Mouse (Mus musculus) granulocyte monocyte progenitor cell, adult 5-6 weeks (primary cell): Measurements from ENCODE around the gene Kremen1. TPM values are rescaled to one million over a fixed set of nuclear protein-coding genes. Genes with fewer than 3 reads are reported as not detected.
A peak's percentile ranks its signal among the peaks of the same experiment; 100 is the strongest.

ENCODE experiments used
- ATAC-seq: replicated peaks from 2 replicates; pipeline ENCODE4 v1.8.0; 2016; ENCODE audit warnings: mild to moderate bottlenecking, moderate TSS enrichment, inconsistent platforms; ENCODE audit not compliant: poor library complexity, severe bottlenecking
- total RNA-seq, 2 experiments: library from RNA; stranded (forward) in 1 of 2; stranded (reverse) in 1 of 2; fragments of 200-712, 200-1000 nt in 1 of 2; fragments of >200 nt in 1 of 2; fragmentation: Nextera tagmentation in 1 of 2; gene quantifications; 2 replicates each; pipeline ENCODE4 v1.2.3; 2014 to 2017

The Kremen1 gene
- total RNA-seq, 2 experiments from 2014 or later, result 1.9 to 4.1 TPM

- no peak for ATAC-seq
Measured at GRCm38 (mm10) chr11:5271274-5272065, 10.1 kb upstream of the Kremen1 start.

DNA sequence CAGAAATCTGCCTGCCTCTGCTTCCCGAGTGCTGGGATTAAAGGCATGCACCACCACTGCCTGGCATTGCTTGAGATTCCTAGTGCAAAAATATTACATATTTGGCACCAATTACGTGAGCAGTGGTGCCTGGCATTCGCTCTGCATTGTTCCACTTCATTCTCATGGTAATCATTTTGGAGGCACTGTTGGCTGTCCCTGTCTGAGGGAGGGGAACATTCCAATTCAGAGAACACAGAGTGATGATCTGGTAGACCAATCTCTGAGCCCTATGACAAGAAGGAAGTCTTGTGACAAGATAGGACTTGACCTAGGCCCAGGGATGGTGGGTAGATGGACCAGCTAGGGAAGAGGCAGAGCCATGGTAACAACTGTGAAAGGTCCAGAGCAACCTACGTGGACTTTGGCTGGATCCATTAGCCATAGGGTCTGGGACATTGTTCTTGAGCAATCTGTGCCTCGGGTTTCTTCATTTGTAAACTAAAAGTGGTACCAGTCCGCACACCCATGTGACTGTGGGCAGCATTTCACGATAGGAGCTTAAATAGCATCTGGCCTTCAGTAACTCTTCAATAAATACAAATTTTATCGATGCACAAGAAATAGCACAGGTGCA is 8.6 kb upstream of the Kremen1 start:
- ATAC-seq, result no peak

DNA sequence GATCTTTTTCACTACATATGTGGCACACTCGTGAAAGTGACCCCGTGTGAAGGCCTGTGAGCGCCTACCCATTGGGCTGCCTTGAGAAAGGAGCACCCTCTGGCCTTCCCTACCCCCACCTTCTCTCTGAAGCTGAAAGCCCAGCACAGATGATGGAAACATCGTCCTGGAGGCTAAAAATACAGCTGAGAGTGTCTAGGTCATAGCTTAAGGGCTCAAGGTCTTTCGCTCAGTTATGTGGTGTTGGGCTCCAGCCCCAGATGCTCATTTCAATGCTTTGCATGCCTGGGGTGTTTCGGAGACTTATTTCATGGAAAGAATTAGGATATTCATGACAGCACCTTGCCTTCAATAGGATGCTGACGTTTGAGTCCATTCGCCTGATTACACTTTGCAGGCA is 4.4 kb upstream of the Kremen1 start:
- ATAC-seq, result no peak

DNA sequence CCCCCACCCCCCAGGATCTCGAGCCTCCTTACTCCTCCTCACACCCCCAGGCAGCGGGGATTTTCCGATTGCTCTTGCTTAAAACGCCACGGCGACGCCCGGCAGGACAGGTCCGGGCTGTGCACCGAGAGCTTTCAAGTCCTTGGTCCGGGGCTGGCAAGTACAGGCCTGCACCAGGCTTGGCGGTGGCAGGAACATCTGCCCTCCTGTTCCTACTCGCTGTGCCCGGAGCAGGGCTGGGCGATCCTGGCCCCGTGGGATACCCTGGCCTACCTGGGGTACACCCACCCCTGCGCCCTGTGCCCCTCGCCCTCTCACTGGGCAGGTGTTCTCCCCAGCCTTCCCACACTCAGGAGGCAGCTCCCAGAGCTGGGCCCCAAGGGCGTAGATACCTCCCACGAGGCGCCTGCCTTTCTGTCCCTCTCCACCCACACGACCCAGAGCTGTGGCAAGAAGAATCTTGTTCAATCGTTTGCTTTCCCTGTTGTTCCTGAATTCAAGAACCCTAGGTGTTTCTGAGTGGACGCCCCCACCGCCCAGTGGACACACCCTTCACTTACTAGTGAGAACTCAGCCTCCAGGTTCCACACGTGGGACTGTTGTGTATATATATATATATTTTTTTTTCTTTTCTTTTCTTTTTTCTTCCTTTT is 1.8 kb upstream of the Kremen1 start:
- ATAC-seq, result no peak

- peak; percentile 30 for ATAC-seq
Measured at GRCm38 (mm10) chr11:5260942-5261459, 357 bp downstream of the Kremen1 start.

DNA sequence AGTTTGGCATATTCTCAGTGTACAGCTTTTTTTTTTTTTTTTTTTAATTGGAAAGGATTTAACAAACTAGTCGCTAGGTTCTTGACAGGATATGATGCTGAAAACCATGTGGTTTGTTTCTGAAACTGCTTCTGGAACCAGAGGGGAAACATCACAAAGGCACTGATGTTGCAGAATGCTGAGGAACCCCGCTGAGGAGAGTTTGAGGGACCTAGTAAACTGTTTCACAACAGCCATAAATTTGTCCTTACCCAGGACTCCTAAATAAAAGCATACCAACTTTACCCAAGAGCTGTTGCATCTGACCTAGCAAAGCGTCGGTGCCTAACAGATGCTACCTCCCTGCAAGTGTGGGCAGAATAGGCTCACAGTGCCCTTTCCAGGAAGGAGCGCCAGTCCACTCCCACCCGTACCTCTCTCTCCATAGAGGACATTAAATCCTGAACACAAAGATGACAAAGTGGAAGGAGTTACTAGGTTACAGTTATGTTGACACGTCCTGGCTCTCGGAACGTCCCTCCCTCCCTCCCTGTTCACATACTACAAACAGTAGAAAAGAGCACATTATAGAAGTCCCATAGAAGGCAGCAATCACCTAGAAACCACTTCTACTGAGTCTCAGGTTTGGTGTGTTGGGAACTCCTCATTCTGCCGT is 1.3 kb downstream of the Kremen1 start:
- ATAC-seq, result peak; percentile 38

GRCm38 (mm10) chr11:5258036-5258435 is 3.3 kb downstream of the Kremen1 start:
- no peak for ATAC-seq

- ATAC-seq, result no peak
Measured at GRCm38 (mm10) chr11:5257151-5257862, 4.1 kb downstream of the Kremen1 start.

- ATAC-seq, result no peak
Measured at GRCm38 (mm10) chr11:5255509-5256014, 5.8 kb downstream of the Kremen1 start.

DNA sequence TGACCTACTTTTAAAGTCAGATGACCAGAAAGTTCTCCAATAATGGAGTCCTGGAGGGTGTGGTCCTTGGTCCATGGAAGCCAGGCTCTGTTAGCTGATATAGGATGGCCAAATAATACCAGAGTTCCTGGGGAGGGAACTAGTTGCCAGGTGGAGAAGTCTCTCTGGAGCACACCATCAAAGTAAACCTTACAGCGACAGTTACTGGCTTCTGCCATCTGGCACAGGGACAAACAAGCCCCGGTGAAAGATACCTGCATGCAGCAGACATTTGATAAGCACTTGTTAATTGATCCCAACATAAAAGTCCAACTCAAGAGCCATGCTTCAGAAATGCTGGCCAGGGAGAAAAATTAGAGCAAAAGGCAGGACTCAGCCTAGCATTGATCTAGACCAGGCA is 7.3 kb downstream of the Kremen1 start:
- ATAC-seq, result no peak

DNA sequence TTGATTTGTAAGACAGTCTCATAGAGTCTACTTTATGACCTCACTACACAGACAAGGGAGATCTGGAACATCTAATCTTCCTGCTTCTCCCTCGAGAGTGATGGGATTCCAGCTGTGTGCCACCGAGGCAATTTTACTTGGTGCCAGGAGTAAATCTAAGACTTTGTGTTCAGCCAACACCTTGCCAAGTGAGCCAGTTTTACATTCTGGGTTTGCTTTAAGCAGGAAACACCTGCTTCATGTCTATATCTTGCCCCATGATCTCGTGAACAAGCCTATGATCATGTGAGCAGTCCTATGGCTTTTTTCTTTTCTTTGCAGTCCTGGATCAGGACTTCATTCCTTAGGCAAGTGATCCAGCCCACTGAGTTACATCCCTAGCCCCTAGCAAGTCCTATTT is 7.8 kb downstream of the Kremen1 start:
- ATAC-seq, result no peak

- ATAC-seq, result no peak
Measured at GRCm38 (mm10) chr11:5252727-5253126, 8.6 kb downstream of the Kremen1 start.

DNA sequence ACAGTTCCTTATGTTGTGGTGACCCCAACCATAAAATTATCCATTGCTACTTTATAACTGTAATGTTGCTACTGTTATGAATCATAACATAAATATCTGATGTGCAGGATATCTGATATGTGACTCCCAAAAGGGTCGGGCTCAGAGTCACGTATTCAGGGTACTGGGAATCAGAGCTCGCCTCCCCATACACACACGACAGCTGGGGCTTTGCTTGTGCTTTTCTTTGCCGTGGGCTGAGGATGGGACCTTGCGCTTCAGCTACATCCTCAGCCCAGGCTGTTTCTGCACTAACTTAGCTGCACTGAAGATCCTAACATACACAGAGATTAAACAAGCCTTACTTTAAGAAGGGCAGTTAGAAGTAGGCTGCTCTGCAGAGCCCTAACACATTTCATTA is 10.2 kb downstream of the Kremen1 start:
- no peak for ATAC-seq

DNA sequence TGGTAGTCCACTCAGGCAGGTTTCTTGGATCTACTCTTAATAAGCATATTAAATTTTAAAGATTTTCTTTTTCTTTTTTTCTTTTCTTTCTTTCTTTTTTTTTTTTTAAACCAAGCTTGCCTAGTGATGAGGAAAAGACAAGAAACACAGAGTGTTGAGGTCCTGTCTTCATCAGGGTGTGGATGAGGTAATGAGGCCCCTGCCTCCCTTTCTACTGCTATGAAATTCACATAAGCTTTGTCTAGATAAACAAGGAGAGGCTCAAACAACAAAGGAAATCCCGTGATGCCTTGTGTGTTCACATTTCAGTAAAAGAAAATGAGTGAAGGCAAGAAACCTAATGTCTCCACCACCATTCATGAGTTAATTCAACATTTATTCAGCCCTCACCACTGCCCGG is 13.2 kb downstream of the Kremen1 start:
- ATAC-seq, result no peak

DNA sequence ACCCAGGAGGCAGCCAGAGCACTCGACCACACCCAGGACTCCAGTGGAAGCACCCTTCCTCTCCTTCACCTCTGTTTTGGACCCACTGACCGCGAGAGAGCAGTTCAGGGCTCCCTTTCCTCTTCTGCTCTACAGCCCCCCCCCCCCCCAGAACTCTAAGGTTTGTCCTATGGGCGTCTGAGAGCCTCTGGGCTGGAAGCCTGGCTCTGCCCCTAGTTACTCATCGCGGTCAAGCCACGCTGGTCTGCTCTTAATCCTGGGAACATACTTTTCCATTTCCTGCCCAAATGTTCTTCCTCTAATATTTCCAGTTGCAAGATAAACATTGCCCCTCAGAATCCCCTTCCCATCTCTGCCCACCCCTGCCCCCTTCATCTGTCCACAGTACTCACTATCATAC is 15.9 kb downstream of the Kremen1 start:
- no peak for ATAC-seq

DNA sequence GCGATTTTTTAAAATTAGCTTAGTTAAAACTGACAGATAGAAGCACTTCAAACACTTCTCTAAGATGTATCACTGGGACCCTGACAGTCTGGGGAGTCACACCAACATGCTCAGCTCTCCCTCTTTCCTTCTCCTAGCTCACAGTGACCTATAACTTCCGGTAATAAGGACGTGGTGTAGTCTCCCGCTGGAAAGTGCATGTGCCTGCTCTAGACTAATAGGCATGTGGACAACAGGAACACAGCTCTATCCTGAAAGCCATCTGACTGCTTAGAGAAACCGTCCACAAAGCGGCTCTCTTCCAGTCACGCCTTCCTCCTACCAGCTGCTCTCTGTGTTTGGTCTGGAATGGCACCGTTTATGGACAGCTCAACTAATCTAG is 16.6 kb downstream of the Kremen1 start:
- ATAC-seq, result no peak

- ATAC-seq, result no peak
Measured at GRCm38 (mm10) chr11:5243812-5244748, 17.3 kb downstream of the Kremen1 start.

DNA sequence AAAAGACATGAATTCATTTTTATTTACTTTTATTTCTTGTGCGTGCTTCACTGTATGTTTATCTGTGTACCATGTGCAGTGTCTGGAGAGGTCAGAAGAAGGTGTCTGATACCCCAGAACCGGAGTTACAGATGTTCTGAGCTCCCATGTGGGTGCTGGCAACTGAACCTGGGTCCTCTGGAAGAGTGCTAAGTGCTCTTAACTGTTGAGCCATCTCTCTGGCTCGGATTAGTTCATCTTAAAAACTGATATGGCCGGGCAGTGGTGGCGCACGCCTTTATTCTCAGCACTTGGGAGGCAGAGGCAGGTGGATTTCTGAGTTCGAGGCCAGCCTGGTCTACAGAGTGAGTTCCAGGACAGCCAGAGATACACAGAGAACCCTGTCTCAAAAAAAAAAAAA is 18.1 kb downstream of the Kremen1 start:
- no peak for ATAC-seq

GRCm38 (mm10) chr11:5242158-5242557 is 19.2 kb downstream of the Kremen1 start:
- ATAC-seq, result no peak
